Mouse (Mus musculus): ENCODE data around the gene Gm8909. TPM values are rescaled to one million over a fixed set of nuclear protein-coding genes. Genes with fewer than 3 reads are reported as not detected.
"Not testable (repeated sequence)": the region's sequence is repeated elsewhere in the genome, so short reads cannot be mapped to it uniquely, and the experiment has no call there.

The Gm8909 gene
- polyA plus RNA-seq, 1 experiment = not detected

DNA sequence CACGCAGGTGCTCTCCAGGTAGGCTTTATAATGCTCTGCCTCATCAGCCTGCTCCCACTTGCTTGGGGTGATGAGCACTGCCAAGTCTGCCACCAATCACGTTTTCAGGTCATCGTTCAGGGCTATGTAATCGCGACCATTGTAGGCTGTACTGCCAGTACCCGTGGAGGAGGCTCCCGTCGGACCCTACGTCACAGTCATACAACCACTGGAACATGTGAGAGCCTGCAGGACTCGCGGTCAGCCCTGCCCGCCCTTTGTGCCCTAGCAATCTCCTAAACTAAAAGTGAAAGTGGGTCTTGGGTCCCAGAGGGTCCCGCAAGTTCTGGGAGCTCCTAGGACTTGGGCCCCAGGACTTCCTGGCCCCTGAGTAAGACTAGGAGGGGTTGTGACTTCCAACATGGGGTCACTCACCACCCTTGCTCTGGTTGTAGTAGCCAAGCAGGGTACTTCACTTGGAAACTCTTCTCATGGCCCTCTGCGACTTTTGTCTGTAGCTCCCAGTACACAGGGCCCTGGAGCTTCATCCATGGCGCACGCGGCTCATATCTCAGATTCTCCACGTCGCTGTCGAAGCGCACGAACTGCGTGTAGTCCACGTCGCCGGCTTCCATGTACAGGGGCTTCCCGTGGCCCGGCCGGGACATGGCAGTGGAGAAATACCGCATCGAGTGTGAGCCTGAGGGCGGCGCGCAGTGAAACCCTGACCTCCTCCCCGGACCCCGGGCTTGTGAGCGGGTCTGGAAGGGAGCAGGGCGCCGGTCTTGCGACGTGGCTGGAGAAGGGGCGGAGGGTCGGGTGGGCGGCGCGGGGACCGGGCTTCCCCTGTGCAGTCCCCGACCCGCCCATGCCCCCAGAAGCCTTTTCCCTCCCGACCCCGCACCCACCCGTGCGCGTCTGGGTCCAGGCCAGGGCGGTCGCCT lies 6.9 kb downstream of the Gm8909 start:
- DNase-seq (ENCODE audit: low spot score) = no peak

DNA sequence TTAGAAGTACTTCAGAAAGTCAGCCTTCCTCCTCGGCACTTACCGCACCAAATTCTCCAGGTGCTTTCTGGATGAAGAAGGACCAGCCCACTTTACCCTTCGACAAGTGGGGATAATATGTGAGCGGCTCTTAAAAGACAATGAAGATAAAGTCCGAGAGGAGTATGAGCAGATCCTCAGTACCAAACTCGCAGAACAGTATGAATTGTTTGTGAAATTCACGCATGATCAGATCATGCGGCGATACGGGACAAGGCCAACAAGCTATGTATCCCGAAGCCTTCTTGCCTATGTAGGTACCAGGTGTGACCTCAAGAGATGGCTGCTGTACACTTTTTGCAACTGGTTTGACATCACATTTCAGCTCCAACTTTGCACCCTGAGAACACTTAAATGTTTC lies 10.1 kb downstream of the Gm8909 start:
- DNase-seq (ENCODE audit: low spot score) = not testable (repeated sequence)

DNA sequence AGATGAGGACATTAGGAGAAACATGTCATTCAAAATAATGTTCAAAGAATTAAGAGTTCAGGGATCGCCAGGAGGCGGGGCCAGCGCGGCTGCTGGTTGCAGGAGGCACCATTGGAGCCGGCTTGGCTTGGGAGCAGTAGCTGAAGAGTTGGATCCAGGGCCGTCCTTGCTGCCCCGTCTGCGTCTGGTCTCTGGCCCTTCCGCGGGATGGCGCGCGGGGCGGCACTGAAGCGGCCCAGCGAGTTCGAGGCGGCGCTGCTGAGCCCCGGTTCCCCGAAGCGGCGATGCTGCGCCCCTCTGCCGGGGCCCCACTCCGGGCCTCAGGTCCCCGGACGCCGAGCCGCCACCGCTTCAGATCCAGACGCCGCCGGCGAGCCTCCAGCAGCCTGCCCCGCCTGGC lies 10.6 kb downstream of the Gm8909 start:
- not testable (repeated sequence) for DNase-seq (ENCODE audit: low spot score)

DNA sequence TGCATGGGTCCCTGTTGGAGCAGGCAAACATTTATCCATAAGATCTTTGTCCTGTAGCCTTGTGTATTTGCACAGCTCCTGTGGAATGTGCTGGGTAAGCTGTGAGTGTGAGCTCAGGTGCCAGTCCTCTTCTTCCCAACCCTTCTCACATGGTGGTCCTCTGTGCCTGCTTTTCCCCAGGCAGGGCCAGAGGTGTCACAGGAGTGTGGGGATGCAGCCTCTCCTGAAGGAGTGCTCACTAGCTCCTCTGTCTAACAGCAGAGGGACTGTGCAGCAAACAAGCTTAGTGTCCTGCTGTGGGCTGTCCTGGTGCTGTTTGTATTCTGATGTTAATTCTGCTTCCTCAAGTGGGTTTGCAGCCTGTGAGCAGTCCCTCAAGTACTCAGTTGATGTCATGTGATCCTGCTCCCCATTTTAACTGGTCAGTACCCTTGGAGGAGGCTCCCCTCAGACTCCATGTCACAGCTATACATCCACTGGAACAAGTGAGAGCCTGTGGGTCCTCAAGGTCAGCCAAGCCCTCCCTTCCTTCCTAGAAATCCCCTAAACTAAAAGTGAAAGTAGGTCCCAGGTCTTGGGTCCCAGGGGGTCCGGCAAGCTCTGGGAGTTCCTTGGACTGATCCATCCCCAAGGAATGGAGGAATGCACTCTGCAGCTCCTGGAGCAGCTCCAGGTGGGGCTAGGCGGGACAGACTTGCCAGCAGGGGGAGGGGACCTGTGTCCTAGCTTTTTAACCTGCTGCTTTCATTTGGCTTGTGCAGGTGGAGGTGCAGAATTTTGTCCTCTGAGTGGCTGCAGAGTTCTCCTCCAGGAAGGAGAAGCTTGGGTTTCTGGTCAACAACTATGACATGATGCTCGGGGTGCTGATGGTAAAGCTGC lies 13.8 kb downstream of the Gm8909 start:
- DNase-seq (ENCODE audit: low spot score) = no peak

DNA sequence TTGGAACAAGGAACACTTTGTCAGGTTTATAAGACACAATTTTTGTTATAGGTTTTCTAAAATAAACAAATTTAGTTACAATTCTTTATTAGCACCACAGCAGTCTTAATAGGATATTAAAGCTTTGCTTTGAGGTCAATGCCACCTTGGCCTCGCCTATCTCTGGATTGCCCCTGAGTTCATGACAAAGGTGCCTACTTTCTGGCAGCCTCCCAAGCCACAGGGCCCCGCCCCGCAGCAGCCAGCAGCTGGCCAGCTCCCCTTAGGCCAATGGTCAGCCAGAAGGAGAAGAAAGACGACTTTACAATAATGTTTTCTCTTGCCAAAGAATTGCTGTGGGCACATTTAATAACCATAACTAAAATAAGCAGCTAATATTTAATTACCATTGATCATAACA lies 17.1 kb downstream of the Gm8909 start:
- DNase-seq (ENCODE audit: low spot score) = not testable (repeated sequence)

DNA sequence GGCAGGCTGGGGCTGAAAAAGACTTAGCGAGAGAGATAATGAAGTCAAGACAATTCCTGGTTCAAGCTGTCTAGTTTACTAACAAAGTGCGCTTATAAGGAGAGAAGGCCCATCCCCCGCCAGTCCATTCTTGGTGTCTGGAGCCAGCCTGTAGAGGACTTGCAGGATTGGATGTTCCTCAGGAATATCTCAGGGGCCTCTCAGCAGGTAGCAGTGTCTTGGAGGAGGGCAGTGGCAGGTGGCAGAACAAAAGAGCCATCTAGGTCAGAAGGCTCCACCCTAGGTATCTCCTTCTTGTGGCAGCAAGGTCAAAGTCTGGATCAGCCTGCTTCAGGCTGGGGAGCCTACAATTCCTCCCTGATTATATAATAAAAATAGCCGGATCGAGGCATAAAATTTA lies 19.9 kb downstream of the Gm8909 start:
- DNase-seq (ENCODE audit: low spot score) = not testable (repeated sequence)

DNA sequence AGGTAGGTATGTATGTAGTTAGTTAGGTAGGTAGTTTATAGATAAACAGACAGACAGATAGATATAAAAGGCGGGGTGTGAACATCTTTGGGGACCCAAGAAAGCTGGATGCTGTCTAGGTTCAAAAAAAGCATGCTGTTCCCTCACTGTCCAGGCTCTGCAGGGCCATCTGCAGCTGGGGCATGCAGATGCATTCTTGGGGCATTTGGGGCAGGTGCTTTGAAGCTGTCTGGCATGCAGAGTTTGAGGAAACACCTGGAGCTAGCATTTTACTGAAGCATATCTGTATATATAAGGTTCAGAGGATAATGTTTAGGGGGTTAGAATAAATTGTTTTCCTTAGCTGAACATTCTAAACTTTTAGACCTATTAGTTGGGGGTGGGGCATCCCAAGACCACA lies 21.4 kb downstream of the Gm8909 start:
- not testable (repeated sequence) for DNase-seq (ENCODE audit: low spot score)

DNA sequence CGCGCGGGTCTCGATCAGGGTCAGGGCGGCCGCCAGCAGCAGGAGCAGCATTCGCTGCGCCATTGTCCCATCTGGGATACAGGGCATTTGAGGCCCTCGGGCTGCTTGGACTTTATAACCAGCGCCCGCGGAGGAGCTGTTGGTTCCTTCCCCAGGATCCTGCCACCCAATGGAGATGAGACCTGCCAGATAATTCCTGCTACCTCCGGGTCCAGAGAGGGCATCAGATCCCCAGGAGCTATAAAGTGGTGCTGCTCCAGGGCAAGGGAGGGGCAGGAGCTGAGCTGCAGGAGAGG lies 22.5 kb downstream of the Gm8909 start:
- DNase-seq (ENCODE audit: low spot score) = not testable (repeated sequence)

DNA sequence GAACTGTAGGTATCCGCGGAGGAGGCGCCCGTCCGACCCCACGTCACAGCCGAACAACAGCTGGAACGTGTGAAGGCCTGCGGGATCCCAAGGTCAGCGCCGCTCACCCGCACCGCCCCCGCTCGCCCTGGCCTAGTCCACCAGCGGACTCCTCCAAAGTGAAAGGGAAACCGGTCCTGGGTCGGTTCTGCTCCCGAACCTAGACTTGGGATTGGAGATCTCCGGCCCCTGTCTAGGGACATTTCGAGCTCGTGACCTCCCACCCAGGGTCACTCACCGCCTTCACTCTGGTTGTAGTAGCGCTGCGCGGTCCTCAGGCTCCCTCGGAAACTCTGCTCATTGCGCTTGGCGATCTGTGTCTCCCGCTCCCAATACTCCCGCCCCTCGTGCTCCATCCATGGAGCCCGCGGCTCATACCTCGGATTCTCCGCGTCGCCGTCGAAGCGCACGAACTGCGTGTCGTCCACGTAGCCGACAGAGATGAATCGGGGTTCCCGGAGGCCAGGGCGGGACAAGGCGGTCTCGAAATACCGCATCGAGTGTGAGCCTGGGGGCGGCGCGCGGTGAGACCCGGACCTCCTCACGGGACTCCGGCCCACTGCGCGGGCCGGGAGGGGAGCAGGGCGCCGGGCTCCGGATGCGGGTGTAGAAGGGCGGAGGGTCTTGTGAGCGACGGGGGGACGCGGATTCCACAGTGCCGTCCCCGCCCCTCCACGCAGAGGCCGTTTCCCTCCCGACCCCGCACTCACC lies 23.1 kb downstream of the Gm8909 start:
- no peak for DNase-seq (ENCODE audit: low spot score)

DNA sequence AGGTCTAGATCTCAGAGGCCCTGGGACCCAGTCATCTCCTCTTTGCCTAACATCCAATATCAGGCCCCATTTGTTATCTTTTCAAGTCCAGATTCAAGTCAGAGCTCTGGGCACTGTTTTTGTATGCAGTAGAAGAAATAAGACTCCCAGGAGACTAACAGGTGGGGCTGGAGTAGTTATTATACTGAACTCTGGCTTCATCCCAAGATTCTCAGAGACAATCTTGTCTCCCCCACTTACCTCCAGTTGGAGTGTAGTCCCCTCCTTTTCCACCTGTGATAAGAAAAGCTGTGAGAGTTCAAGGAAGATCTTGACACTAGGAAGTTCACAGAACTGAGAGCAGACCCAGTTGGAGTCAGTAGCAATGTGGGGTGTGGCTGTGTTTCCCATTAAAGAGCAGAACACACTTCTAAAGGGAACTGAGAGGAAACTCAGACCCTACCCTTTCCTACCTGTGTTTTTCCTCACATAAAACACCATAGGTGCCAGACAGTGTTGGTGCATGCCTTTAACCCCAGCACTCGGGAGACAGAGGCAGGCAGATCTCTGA lies 32.0 kb downstream of the Gm8909 start:
- not testable (repeated sequence) for DNase-seq (ENCODE audit: low spot score)

DNA sequence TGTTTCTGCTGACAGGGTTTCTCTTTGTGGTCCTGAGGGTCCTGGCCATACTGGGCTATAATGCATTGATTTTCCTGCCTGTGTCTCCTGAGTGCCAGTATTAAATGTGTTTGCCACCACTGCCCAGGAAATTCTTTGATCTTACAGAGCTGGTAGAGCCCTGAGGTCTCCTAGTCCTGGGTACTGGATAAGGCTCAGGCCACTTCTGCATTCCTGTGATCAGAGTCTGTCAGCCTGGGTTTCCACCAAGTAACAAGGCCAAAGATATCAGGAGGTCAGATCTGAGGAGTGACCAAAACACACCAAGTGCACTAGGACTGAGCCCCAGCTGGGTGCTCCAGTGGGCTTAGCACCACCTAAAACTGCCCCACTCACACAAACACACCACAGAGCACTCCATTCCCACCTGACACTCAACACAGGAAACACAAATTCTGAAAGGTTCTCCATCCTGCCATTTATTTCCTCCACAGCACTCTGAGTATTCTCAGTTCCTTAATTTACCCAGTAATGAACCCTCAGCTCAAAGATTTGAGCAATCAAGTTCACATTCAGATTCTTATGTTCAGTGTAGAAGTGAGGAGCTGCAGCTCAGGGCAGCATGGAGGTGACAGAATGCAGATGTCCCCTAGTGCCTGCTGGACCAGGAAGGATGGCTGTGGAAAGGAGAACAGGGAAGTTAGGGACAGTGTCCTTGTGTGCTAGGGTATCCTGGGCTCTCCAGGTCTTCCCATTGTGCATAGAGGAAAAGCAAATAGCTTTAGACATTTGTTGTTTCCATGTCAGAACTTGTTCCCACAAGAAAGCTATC lies 32.7 kb downstream of the Gm8909 start:
- not testable (repeated sequence) for DNase-seq (ENCODE audit: low spot score)

DNA sequence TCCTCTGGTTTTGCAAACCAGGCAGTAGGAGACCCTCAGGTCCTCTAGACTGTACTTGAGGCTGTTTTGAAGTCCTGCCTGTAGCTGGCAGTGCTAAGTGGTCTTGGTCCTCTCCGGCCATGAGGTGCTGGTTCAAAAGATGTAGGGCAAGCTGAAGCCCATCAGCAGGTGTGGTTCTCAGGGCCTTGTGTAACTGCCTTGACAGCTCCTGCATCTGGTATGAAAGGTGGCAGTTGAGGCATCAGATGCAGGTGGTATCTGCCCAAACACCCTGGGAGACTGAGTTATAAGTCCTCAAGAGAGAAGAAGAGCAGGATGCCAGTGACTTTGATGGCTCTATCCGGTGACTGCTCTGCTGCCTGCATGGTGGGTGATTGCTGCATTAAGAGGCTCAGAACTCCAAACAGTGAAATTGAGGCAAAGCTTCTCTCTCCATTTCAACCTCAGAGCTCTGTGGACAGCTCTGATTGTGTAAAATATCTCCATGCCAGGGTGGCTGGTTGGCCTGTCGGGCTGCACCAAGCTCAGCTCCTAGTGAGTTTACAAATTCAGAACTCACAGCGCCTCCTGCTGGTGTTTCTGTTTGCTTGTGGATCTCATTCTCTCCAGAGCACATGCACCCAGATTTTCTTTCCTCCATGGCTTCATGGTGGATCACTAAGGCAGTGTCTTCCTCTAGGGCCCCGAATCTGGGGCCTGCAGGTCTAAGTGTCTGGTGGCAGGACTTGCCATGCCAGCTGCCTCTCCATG lies 36.6 kb downstream of the Gm8909 start:
- DNase-seq (ENCODE audit: low spot score) = no peak

DNA sequence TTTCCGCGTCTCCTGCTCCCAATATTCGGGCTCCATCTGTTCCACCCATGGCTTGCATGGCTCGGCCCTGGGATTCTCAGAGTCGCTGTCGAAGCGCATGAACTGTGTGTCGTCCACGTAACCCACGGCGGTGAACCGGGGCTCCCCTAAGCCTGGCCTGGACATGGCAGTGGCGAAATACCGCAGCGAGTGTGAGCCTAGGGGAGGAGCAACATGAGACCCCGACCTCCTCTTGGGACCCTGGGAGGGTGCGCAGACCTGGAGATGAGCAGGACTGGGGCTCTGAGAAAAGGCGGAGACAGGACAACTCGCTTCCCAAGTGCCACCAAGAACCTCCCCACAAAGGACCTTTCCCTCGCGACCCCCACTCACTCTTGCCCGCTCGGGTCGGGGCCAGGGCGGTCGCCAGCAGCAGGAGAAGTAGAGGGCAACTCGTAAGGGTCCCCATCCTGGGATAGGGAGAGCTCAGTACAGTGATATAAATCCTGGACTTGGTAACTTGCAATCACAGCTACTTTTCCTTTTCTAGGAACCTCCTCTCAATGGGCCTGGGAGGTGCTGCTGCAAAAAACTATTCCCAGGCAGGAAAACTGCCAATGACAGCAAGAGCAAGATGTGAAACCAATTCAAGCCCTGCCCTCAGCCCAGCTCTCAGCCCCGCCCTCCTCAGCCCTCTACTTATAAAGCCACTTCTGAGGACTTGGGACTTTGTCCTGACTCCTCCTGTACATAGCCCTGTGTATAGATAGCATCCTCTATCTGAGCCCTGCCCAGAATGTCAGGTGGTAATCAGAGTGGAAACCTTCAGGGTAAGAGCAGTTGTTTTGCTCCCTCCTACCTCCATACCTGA lies 39.1 kb downstream of the Gm8909 start, which contains the start of gene Gm7030:
Gene Gm7030, minus strand, starts transcription at position 458 of the 850 bp plus-strand sequence.
- DNase-seq (ENCODE audit: low spot score) = not testable (repeated sequence)

DNA sequence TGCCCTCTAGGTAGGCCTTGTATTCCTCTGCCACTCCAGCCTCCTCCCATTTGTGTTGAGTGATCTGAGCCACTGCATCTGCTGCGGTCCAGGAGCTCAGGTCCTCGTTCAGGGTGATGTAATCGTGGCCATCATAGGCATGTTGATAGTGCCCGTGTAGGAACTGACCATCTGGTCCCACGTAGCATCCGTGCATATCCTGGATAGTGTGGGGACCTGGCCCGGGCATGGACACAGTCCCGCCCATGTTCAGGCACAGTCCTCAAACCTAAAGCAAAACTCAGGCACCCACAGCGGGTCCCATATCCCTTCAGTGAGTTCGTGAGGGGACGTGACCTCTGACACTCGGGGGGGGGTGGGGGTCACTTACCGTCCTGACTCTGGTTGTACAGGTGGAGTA lies 39.8 kb downstream of the Gm8909 start:
- DNase-seq (ENCODE audit: low spot score) = not testable (repeated sequence)

DNA sequence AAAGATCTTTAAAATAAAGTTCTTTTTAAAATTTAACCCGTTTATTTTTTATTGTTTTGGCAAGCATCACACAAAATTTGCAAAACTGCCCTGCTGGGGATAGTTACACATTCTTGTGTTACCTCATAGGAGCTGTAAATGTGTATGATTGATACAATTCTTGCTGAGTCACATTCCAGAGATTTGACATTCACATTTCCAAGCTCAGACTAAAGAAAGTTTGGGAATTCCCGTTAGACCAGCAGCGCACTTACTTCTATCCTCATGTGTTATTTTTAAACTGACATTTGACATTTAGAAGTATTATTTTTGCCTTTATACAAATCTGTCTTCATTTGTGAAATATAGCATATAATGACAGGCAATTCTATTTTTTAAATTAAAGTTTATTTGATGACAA lies 44.2 kb downstream of the Gm8909 start:
- DNase-seq (ENCODE audit: low spot score) = not testable (repeated sequence)

DNA sequence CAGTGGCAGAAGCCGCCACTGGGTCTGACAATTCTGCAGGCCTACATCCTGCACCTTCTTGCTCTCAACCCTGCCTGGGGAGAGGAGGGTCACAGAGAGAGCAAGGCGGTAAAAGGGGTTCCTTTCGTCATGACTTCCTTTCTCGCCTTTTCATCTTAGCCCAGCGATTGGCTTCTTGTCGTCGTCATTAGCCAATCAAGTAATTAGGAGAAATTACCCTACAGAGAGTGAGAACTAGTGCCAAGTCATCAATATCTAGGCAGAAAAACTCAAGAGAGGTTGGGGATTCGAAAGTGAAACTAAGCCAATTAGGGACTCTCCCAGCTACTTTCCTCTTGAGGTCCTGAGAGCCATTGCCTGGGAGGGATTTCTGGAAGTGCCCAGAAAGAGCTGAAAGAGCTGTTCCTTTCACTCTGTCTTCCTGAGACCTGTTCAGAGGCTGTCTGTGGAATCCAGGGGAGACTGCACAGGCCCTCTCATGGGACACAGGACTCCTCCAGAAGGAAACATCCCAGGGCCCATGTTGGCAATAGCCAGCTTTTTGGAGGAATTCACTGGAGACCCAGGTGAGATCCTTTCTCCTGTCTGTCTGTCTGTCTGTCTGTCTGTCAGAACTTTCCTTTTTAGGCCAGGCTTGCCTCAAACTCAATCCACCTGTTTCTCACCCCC lies 46.9 kb downstream of the Gm8909 start, which contains the start of gene Gm19684:
Gene Gm19684, plus strand, starts transcription at position 327 of the 669 bp plus-strand sequence.
- DNase-seq (ENCODE audit: low spot score) = not testable (repeated sequence)

DNA sequence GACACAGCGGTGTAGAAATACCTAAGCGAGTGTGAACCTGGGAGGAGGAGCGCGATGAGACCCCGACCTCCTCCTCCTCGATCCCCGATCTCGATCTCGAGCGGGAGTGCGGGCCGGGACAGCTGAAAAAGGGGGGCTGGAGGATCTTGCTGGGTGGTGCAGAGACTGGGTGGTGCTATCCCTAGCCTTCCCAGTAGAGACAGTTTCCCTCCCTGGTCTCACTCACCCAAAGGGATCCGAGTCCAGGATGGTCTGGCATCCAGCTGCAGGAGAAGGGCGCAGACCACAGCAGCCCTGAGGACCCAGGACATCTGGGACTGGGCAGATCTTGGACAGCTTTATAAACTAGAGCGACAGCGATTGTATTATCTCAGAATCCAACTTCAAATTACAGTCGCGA lies 47.5 kb downstream of the Gm8909 start:
- DNase-seq (ENCODE audit: low spot score) = not testable (repeated sequence)

DNA sequence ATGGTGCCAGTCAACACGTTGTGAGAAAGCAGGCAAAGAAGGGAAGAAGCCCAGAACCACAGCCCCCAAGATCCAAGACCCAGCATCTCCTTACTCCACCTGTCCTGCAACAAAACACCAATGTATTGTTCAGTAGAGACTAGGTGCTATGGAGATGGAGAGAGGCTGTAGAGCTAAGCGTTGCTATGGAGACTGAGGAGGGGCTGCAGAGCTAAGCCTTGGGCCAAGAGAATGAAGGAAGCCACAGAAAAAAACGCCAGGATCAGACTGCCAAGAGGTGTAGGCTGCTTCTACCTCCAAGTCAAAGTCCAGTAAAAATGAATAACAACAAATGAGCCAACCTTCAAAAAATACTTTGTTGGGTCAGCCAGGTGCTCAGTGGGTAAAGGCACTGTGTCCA lies 51.8 kb downstream of the Gm8909 start:
- not testable (repeated sequence) for DNase-seq (ENCODE audit: low spot score)

Measured in urinary bladder, adult 2 months (tissue).